Mouse (Mus musculus) CH12.LX (cell line): Measurements from ENCODE around the gene Rdh16f2. TPM values are rescaled to one million over a fixed set of nuclear protein-coding genes. Genes with fewer than 3 reads are reported as not detected.

Experiments used
- DNase-seq: peaks from one replicate; pipeline ENCODE4 v3.0.0-alpha.2; 2013; ENCODE audit errors: extremely low read depth
- H3K27ac ChIP-seq: 2 replicates; pipeline ENCODE4 v1.5.1; 2012; ENCODE audit warnings: low read depth, mild to moderate bottlenecking, control low read depth, moderate library complexity; ENCODE audit not compliant: insufficient read depth
- H3K27me3 ChIP-seq: replicated peaks from 2 replicates; pipeline ENCODE3; 2012; ENCODE audit warnings: inconsistent platforms
- H3K36me3 ChIP-seq, 2 experiments: replicated peaks in 1 of 2; 2 replicates each; pipeline versions ENCODE3 to v1.6.1; 2012; ENCODE audit warnings: inconsistent platforms in 1 of 2, low read length in 1 of 2, mild to moderate bottlenecking in 1 of 2, mixed read lengths in 1 of 2, moderate library complexity in 1 of 2; ENCODE audit not compliant: control insufficient read depth in 1 of 2, insufficient read depth in 1 of 2
- H3K4me1 ChIP-seq, 2 experiments: 2 replicates each; pipeline ENCODE4 v1.6.1; 2012; ENCODE audit warnings: inconsistent platforms in 1 of 2, moderate library complexity in 1 of 2; ENCODE audit not compliant: insufficient read depth in 2 of 2, control insufficient read depth in 1 of 2
- H3K4me2 ChIP-seq: 2 replicates; pipeline ENCODE4 v1.6.1; 2012; ENCODE audit warnings: low read depth, mild to moderate bottlenecking, control low read depth; ENCODE audit not compliant: poor library complexity, insufficient read depth, severe bottlenecking
- H3K4me3 ChIP-seq, 3 experiments: fragments of 150-350 bp in 1 of 3; sonication (generic) in 1 of 3; replicated peaks in 1 of 3; 2 replicates each; pipeline versions ENCODE3 to v1.5.1; 2011 to 2012; ENCODE audit warnings: low read depth in 2 of 3, low read length in 2 of 3, mild to moderate bottlenecking in 2 of 3, moderate library complexity in 2 of 3, control low read depth in 1 of 3, improper control_type of control experiment in 1 of 3, inconsistent platforms in 1 of 3, mixed read lengths in 1 of 3; ENCODE audit not compliant: poor library complexity in 1 of 3
- H3K79me2 ChIP-seq: replicated peaks from 2 replicates; pipeline ENCODE4 v1.6.1; 2012; ENCODE audit warnings: mild to moderate bottlenecking, moderate library complexity; ENCODE audit not compliant: control insufficient read depth, poor library complexity, insufficient read depth, severe bottlenecking; ENCODE audit errors: extremely low read depth
- H3K9ac ChIP-seq: 2 replicates; pipeline ENCODE4 v1.6.1; 2012; ENCODE audit warnings: low read depth, mild to moderate bottlenecking, control low read depth, moderate library complexity; ENCODE audit not compliant: insufficient read depth
- H3K9me3 ChIP-seq: replicated peaks from 2 replicates; pipeline ENCODE3; 2012; ENCODE audit warnings: low read length, inconsistent platforms, mixed read lengths
- BHLHE40 ChIP-seq: IDR thresholded peaks from 2 replicates; pipeline ENCODE4 v1.6.1; 2011; ENCODE audit warnings: mild to moderate bottlenecking, low read depth, low read length, improper control_type of control experiment
- E2F4 ChIP-seq: IDR thresholded peaks from 2 replicates; pipeline ENCODE4 v1.6.1; 2011; ENCODE audit warnings: low read depth, low read length, improper control_type of control experiment; ENCODE audit not compliant: insufficient replicate concordance
- GABPA ChIP-seq: IDR thresholded peaks from 2 replicates; pipeline ENCODE4 v1.6.1; 2012; ENCODE audit warnings: low read depth, low read length, improper control_type of control experiment, inconsistent platforms; ENCODE audit not compliant: insufficient replicate concordance
- JUND ChIP-seq: conservative IDR thresholded peaks from 2 replicates; pipeline ENCODE4 v1.6.1; 2011; ENCODE audit warnings: low read depth, low read length, improper control_type of control experiment
- MAFK ChIP-seq: IDR thresholded peaks from 2 replicates; pipeline ENCODE4 v1.6.1; 2011; ENCODE audit warnings: low read length, improper control_type of control experiment; ENCODE audit not compliant: insufficient replicate concordance
- MAX ChIP-seq: IDR thresholded peaks from 2 replicates; pipeline ENCODE4 v1.6.1; 2011; ENCODE audit warnings: low read length, improper control_type of control experiment
- MAZ ChIP-seq: IDR thresholded peaks from 2 replicates; pipeline ENCODE4 v1.6.1; 2012; ENCODE audit warnings: low read depth, mild to moderate bottlenecking, inconsistent platforms, low read length, improper control_type of control experiment, moderate library complexity
- NELFE ChIP-seq: IDR thresholded peaks from 2 replicates; pipeline ENCODE4 v1.6.1; 2011; ENCODE audit warnings: low read depth, low read length, improper control_type of control experiment
- NRF1 ChIP-seq: IDR thresholded peaks from 2 replicates; pipeline ENCODE4 v1.6.1; 2014; ENCODE audit warnings: low read depth, mild to moderate bottlenecking, inconsistent platforms, low read length, improper control_type of control experiment, moderate library complexity
- POLR2AphosphoS2 ChIP-seq: IDR thresholded peaks from 2 replicates; pipeline ENCODE4 v1.6.1; 2011; ENCODE audit warnings: low read depth, low read length, improper control_type of control experiment
- SMC3 ChIP-seq: IDR thresholded peaks from 2 replicates; pipeline ENCODE4 v1.6.1; 2011; ENCODE audit warnings: low read depth, low read length, improper control_type of control experiment
- USF1 ChIP-seq: IDR thresholded peaks from 2 replicates; pipeline ENCODE4 v1.6.1; 2014; ENCODE audit warnings: low read depth, mild to moderate bottlenecking, inconsistent platforms, low read length, improper control_type of control experiment
- ZKSCAN1 ChIP-seq: IDR thresholded peaks from 2 replicates; pipeline ENCODE4 v1.6.1; 2012; ENCODE audit warnings: low read depth, inconsistent platforms, low read length, improper control_type of control experiment, borderline replicate concordance
- ZMIZ1 ChIP-seq: IDR thresholded peaks from 2 replicates; pipeline ENCODE4 v1.6.1; 2012; ENCODE audit warnings: low read depth, mild to moderate bottlenecking, inconsistent platforms, low read length, improper control_type of control experiment
- ZNF384 ChIP-seq: IDR thresholded peaks from 2 replicates; pipeline ENCODE4 v1.6.1; 2012; ENCODE audit warnings: low read depth, low read length, improper control_type of control experiment, inconsistent platforms
- dilution Hi-C: fragments of 300-500 bp; cut with MboI; formaldehyde crosslinking; loops from 2 replicates; pipeline ENCODE4 v1.14.3; 2020; ENCODE audit warnings: low sequenced_read_pairs; ENCODE audit not compliant: extremely low pct_unique_long_range_greater_than_20kb, extremely low pct_ligation_motif_present
- in situ Hi-C: fragments of 300-500 bp; cut with MboI; formaldehyde crosslinking; loops from 3 replicates; pipeline ENCODE4 v1.14.3; 2019; ENCODE audit warnings: low sequenced_read_pairs, low pct_ligation_motif_present, low pct_unique_long_range_greater_than_20kb, mixed read lengths
- polyA plus RNA-seq: library from polyadenylated mRNA; unstranded; fragments of >175 nt; gene quantifications from 2 replicates; pipeline ENCODE4 v1.2.1, GENCODE M21; 2012; ENCODE audit warnings: low read depth; ENCODE audit not compliant: insufficient read length
- total RNA-seq, 2 experiments: library from RNA; depleted of rRNA; stranded (reverse); fragments of 300-350 nt in 1 of 2; fragments of >200 nt in 1 of 2; gene quantifications; 2 replicates each; pipeline ENCODE4 v1.2.3; 2012 to 2014

The Rdh16f2 gene
- total and polyA plus RNA-seq, 3 experiments, result not detected

GRCm38 (mm10) chr10:127903116-127903515 lies 36.8 kb downstream of the Rdh16f2 start:
- no peaks in the 10 kb centered on the region for H3K4me1 ChIP-seq
- no peaks in the 10 kb centered on the region for H3K79me2 ChIP-seq
- TF ChIP-seq GABPA (no peak), ZMIZ1 (no peak), ZKSCAN1 (no peak), E2F4 (no peak)
- H3K9me3 ChIP-seq, result no peaks in the 10 kb centered on the region
- H3K27ac ChIP-seq, result no peak overlapping the region
- no peak for DNase-seq
- no peak overlapping the region for H3K9ac ChIP-seq
- in situ Hi-C loops (no loop called here), dilution Hi-C loops (no loop called here)
- no peak overlapping the region for H3K4me2 ChIP-seq
- H3K4me3 ChIP-seq, result no peak overlapping the region
- H3K36me3 ChIP-seq, result no peaks in the 10 kb centered on the region
- peaks cover 40% of the 10 kb centered on the region for H3K27me3 ChIP-seq

GRCm38 (mm10) chr10:127904718-127905446 lies 38.6 kb downstream of the Rdh16f2 start:
- H3K9me3 ChIP-seq, result no peaks in the 10 kb centered on the region
- H3K36me3 ChIP-seq, result no peaks in the 10 kb centered on the region
- H3K79me2 ChIP-seq, result no peaks in the 10 kb centered on the region
- H3K27me3 ChIP-seq, result peaks cover 25% of the 10 kb centered on the region
- TF ChIP-seq ZNF384 (peak; percentile 71), MAZ (no peak), MAFK (no peak)
- dilution Hi-C loops, result no loop called here
- in situ Hi-C loops, result no loop called here
- H3K9ac ChIP-seq, result no peak overlapping the region
- no peak overlapping the region for H3K4me3 ChIP-seq
- no peak for DNase-seq
- H3K27ac ChIP-seq, result no peak overlapping the region
- H3K4me2 ChIP-seq, result no peak overlapping the region
- H3K4me1 ChIP-seq, result no peaks in the 10 kb centered on the region

DNA sequence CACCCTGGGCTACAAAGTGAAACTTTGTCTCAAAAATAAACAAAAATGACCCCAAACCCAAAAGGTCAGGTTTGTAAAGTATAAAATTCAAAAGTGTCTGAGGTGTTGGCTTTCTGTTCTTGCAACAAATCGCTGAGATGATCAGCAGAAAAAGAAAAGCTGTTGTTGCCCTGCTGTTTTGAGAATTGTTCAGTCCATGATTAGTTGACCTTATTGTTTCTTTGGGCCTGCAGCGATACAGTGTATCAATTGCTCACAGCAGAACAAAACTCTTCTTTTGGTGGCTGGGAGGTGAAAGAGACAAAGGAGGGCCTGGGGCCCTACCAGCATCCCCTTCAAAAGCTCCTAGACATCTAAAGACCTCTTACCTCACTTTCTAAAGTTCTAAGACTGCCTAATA lies 39.9 kb downstream of the Rdh16f2 start:
- Histone ChIP-seq H3K4me3 (no peak overlapping the region), H3K4me1 (no peaks in the 10 kb centered on the region), H3K9ac (no peak overlapping the region), H3K27ac (no peak overlapping the region), H3K79me2 (no peaks in the 10 kb centered on the region)
- in situ Hi-C loops, result no loop called here
- no peak for DNase-seq
- TF ChIP-seq JUND, result no peak
- TF ChIP-seq SMC3, result no peak
- TF ChIP-seq NRF1, result no peak
- no peak for TF ChIP-seq BHLHE40
- TF ChIP-seq USF1, result no peak
- TF ChIP-seq MAX, result no peak
- TF ChIP-seq NELFE, result no peak
- TF ChIP-seq POLR2AphosphoS2, result no peak
- TF ChIP-seq, all 38 proteins: peak for 0
- Histone ChIP-seq H3K36me3 (no peaks in the 10 kb centered on the region), H3K4me2 (no peak overlapping the region), H3K27me3 (peaks cover 13% of the 10 kb centered on the region), H3K9me3 (no peaks in the 10 kb centered on the region)
- dilution Hi-C loops, result no loop called here
